Mouse (Mus musculus): ENCODE measurements around the gene Orai1. TPM values are rescaled to one million over a fixed set of nuclear protein-coding genes. Genes with fewer than 3 reads are reported as not detected.

Gene Orai1
- polyA plus RNA-seq, 1 experiment from 2014 or later: 24.6 TPM

DNA sequence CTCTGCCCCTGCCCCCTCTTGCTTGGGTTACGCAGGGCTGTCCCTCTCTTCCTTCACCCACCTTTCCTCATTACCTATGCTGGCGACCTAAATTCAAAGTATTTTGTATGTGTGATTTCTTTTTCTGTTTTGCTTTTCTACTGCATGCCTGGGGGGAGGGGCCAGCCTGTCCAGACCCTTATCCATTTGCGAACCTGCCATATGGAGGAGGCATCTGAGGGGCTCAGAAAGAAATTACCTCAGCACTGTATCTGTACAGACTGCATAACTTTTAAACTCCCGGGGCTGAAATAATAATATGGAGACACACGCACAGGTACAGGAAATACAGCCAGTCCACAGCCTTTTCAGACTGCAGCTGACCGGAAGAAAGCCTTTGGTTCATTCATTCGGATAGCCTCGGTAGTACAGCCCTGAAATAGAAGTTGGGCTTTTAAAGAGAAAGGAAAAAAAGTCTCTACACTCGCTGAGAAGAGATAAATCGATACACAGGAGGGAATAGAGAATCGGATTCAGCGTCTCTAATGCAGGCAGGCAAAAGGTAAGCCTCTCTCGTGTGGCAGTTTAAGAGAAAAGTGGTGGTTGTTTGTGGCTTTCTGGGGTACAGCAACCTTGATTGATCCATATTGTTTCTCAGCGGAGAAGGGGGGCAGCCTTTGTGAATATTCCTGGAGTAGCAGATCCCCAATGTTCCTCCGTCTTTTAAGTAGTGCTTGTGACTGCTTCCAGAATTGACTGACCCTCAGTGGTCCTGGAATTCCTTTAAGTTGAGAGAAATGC lies 25.1 kb upstream of the Orai1 start, which contains the start of gene Kdm2b:
Gene Kdm2b, minus strand, starts transcription at position 273 of the 780 bp plus-strand sequence.
- Histone ChIP-seq H3K9ac (ENCODE audit: low read length) (peak within 1 kb of the TSS; percentile 84), H3K9me3 (ENCODE audit: control insufficient read depth, low read length) (no peaks in the 10 kb centered on the region), H3K36me3 (ENCODE audit: control insufficient read depth, insufficient read depth, low read length) (no peaks in the 10 kb centered on the region), H3K27ac (replicated peaks in 1 of 2; ENCODE audit: control insufficient read depth in 1 of 2, insufficient read depth in 1 of 2, low read depth in 2 of 2, low read length in 2 of 2) (peak within 1 kb of the TSS; percentile 78 to 92), H3K4me3 (ENCODE audit: control insufficient read depth in 1 of 2, insufficient read depth in 1 of 2, low read depth in 1 of 2, low read length in 2 of 2) (peak within 1 kb of the TSS; percentile 69 to 77), H3K27me3 (ENCODE audit: control insufficient read depth, insufficient read depth, low read length) (no peaks in the 10 kb centered on the region), H3K4me2 (ENCODE audit: low read length) (peak within 1 kb of the TSS; percentile 98), H3K4me1 (ENCODE audit: control insufficient read depth in 2 of 2, insufficient read depth in 2 of 2, low read length in 2 of 2) (peaks cover 27 to 38% of the 10 kb centered on the region in 2 experiments)
- peak; percentile 29; the same call in 1 of the 2 replicates for ATAC-seq (ENCODE audit: insufficient number of reproducible peaks, insufficient read depth, low FRiP score, low read depth)
- 2% methylated on average over 15 of the region's 15 CpGs for WGBS

- H3K36me3 ChIP-seq (ENCODE audit: control insufficient read depth, insufficient read depth, low read length): no peaks in the 10 kb centered on the region
- no peak for ATAC-seq (ENCODE audit: insufficient number of reproducible peaks, insufficient read depth, low FRiP score, low read depth)
- 12% methylated on average over 16 of the region's 16 CpGs for WGBS
- H3K4me1 ChIP-seq (ENCODE audit: control insufficient read depth in 2 of 2, insufficient read depth in 2 of 2, low read length in 2 of 2): peaks cover 30 to 40% of the 10 kb centered on the region in 2 experiments
- no peaks in the 10 kb centered on the region for H3K27me3 ChIP-seq (ENCODE audit: control insufficient read depth, insufficient read depth, low read length)
- peak overlapping the region; percentile 69 to 77 for H3K4me3 ChIP-seq (ENCODE audit: control insufficient read depth in 1 of 2, insufficient read depth in 1 of 2, low read depth in 1 of 2, low read length in 2 of 2)
- no peaks in the 10 kb centered on the region for H3K9me3 ChIP-seq (ENCODE audit: control insufficient read depth, low read length)
- peak overlapping the region; percentile 63 to 92 for H3K27ac ChIP-seq (replicated peaks in 1 of 2; ENCODE audit: control insufficient read depth in 1 of 2, insufficient read depth in 1 of 2, low read depth in 2 of 2, low read length in 2 of 2)
- H3K9ac ChIP-seq (ENCODE audit: low read length): peak overlapping the region; percentile 84
- peak overlapping the region; percentile 98 for H3K4me2 ChIP-seq (ENCODE audit: low read length)
Observed at GRCm38 (mm10) chr5:122990411-122991160, 24.3 kb upstream of the Orai1 start.

DNA sequence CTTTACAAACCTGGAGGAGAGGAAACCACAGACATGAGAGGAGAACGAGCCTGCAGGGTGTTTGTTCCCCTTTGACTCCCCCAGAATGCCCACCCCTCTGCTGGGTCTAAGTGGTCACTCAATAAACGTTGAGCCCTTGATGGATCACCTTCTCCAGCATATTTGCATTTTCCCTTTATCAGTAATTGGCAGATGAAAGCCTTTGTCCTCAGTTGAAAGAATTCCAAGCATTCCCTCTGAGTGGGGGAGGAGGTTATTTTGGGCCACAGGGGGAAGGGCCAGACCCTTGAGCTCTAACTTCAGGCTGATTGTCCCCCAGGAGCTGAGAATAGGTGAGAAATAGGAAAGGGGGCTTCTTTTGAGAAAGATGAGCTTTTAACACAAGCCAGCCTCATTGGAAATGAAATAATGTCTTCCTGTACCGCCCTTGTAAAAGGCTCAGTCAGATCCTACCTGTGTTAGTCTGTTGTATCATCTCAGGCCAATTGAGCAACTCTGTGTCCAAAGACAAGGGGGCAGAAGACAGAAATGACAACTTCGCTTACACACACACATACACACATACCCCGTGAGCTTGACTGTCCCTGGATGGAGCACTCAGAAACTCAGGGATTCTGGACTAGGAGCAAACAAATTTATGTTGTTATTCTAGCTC lies 23.4 kb upstream of the Orai1 start:
- WGBS: 12% methylated on average over 5 of the region's 5 CpGs
- no peak for ATAC-seq (ENCODE audit: insufficient number of reproducible peaks, insufficient read depth, low FRiP score, low read depth)
- H3K9ac ChIP-seq (ENCODE audit: low read length): peak overlapping the region; percentile 84
- peak overlapping the region; percentile 66 to 92 for H3K27ac ChIP-seq (replicated peaks in 1 of 2; ENCODE audit: control insufficient read depth in 1 of 2, insufficient read depth in 1 of 2, low read depth in 2 of 2, low read length in 2 of 2)
- H3K36me3 ChIP-seq (ENCODE audit: control insufficient read depth, insufficient read depth, low read length): no peaks in the 10 kb centered on the region
- H3K27me3 ChIP-seq (ENCODE audit: control insufficient read depth, insufficient read depth, low read length): no peaks in the 10 kb centered on the region
- H3K4me2 ChIP-seq (ENCODE audit: low read length): peak overlapping the region; percentile 98
- peak overlapping the region; percentile 69 to 77 for H3K4me3 ChIP-seq (ENCODE audit: control insufficient read depth in 1 of 2, insufficient read depth in 1 of 2, low read depth in 1 of 2, low read length in 2 of 2)
- H3K4me1 ChIP-seq (ENCODE audit: control insufficient read depth in 2 of 2, insufficient read depth in 2 of 2, low read length in 2 of 2): peaks cover 30 to 37% of the 10 kb centered on the region in 2 experiments
- no peaks in the 10 kb centered on the region for H3K9me3 ChIP-seq (ENCODE audit: control insufficient read depth, low read length)

- Histone ChIP-seq H3K36me3 (ENCODE audit: control insufficient read depth, insufficient read depth, low read length) (0 out of 2 replicates have a peak, but pooled peaks cover 11% of the 10 kb centered on the region), H3K9ac (ENCODE audit: low read length) (peak overlapping the region; percentile 46; the same call in 1 of the 2 replicates), H3K4me2 (ENCODE audit: low read length) (peak overlapping the region; percentile 60), H3K27me3 (ENCODE audit: control insufficient read depth, insufficient read depth, low read length) (no peaks in the 10 kb centered on the region), H3K9me3 (ENCODE audit: control insufficient read depth, low read length) (no peaks in the 10 kb centered on the region), H3K4me1 (ENCODE audit: control insufficient read depth in 2 of 2, insufficient read depth in 2 of 2, low read length in 2 of 2) (peaks cover 20 to 27% of the 10 kb centered on the region in 2 experiments), H3K4me3 (ENCODE audit: control insufficient read depth in 1 of 2, insufficient read depth in 1 of 2, low read depth in 1 of 2, low read length in 2 of 2) (no peak overlapping the region; a peak in 1 of 4 replicates), H3K27ac (replicated peaks in 1 of 2; ENCODE audit: control insufficient read depth in 1 of 2, insufficient read depth in 1 of 2, low read depth in 2 of 2, low read length in 2 of 2) (0 out of 4 replicates have a peak overlapping the region, but pooled peaks of 1 of the 2 experiments have one; percentile 4)
- 55% methylated on average over 2 of the region's 2 CpGs for WGBS
- no peak for ATAC-seq (ENCODE audit: insufficient number of reproducible peaks, insufficient read depth, low FRiP score, low read depth)
Observed at GRCm38 (mm10) chr5:122993811-122994210, 21.1 kb upstream of the Orai1 start.

GRCm38 (mm10) chr5:122994303-122994846 lies 20.5 kb upstream of the Orai1 start:
- H3K4me2 ChIP-seq (ENCODE audit: low read length): peak overlapping the region; percentile 60
- H3K36me3 ChIP-seq (ENCODE audit: control insufficient read depth, insufficient read depth, low read length): 0 out of 2 replicates have a peak, but pooled peaks cover 11% of the 10 kb centered on the region
- ATAC-seq (ENCODE audit: insufficient number of reproducible peaks, insufficient read depth, low FRiP score, low read depth): peak; percentile 77
- H3K9ac ChIP-seq (ENCODE audit: low read length): peak overlapping the region; percentile 46
- no peaks in the 10 kb centered on the region for H3K27me3 ChIP-seq (ENCODE audit: control insufficient read depth, insufficient read depth, low read length)
- H3K27ac ChIP-seq (replicated peaks in 1 of 2; ENCODE audit: control insufficient read depth in 1 of 2, insufficient read depth in 1 of 2, low read depth in 2 of 2, low read length in 2 of 2): peak overlapping the region; percentile 7 to 50; a peak in 2 of 4 replicates
- 12% methylated on average over 5 of the region's 5 CpGs for WGBS
- peaks cover 20 to 31% of the 10 kb centered on the region in 2 experiments for H3K4me1 ChIP-seq (ENCODE audit: control insufficient read depth in 2 of 2, insufficient read depth in 2 of 2, low read length in 2 of 2)
- H3K9me3 ChIP-seq (ENCODE audit: control insufficient read depth, low read length): no peaks in the 10 kb centered on the region
- peak overlapping the region; percentile 19 to 26; a peak in 3 of 4 replicates for H3K4me3 ChIP-seq (ENCODE audit: control insufficient read depth in 1 of 2, insufficient read depth in 1 of 2, low read depth in 1 of 2, low read length in 2 of 2)

- 0% methylated on average over 1 of the region's 1 CpGs for WGBS
- ATAC-seq (ENCODE audit: insufficient number of reproducible peaks, insufficient read depth, low FRiP score, low read depth): no peak
- Histone ChIP-seq H3K36me3 (ENCODE audit: control insufficient read depth, insufficient read depth, low read length) (0 out of 2 replicates have a peak, but pooled peaks cover 11% of the 10 kb centered on the region), H3K4me3 (ENCODE audit: control insufficient read depth in 1 of 2, insufficient read depth in 1 of 2, low read depth in 1 of 2, low read length in 2 of 2) (no peak overlapping the region), H3K27me3 (ENCODE audit: control insufficient read depth, insufficient read depth, low read length) (no peaks in the 10 kb centered on the region), H3K4me2 (ENCODE audit: low read length) (peak overlapping the region; percentile 60; the same call in 1 of the 2 replicates), H3K4me1 (ENCODE audit: control insufficient read depth in 2 of 2, insufficient read depth in 2 of 2, low read length in 2 of 2) (peaks cover 20 to 30% of the 10 kb centered on the region in 2 experiments), H3K9ac (ENCODE audit: low read length) (0 out of 2 replicates have a peak overlapping the region, but pooled peaks have one; percentile 1), H3K9me3 (ENCODE audit: control insufficient read depth, low read length) (no peaks in the 10 kb centered on the region), H3K27ac (replicated peaks in 1 of 2; ENCODE audit: control insufficient read depth in 1 of 2, insufficient read depth in 1 of 2, low read depth in 2 of 2, low read length in 2 of 2) (peak overlapping the region; percentile 7 to 50; a peak in 2 of 4 replicates)
Observed at GRCm38 (mm10) chr5:122994910-122995309, 20.0 kb upstream of the Orai1 start.

All from heart, embryonic 14.5 days (tissue).